Mouse (Mus musculus) kidney, embryonic 15.5 days (tissue): ENCODE results near the gene Ibsp. TPM values are rescaled to one million over a fixed set of nuclear protein-coding genes. Genes with fewer than 3 reads are reported as not detected.

ENCODE experiments used
- ATAC-seq: fragments of 200-750 bp; cut with Nextera tagmentation; replicated peaks from 2 replicates; pipeline ENCODE4 v1.8.0; 2017; ENCODE audit warnings: moderate TSS enrichment; ENCODE audit not compliant: low FRiP score
- H3K27ac ChIP-seq: fragments of 300-500 bp; sonication (generic); 2 replicates; pipeline ENCODE4 v1.5.1; 2015; ENCODE audit warnings: mild to moderate bottlenecking, inconsistent platforms
- H3K27me3 ChIP-seq: fragments of 300-500 bp; sonication (generic); 2 replicates; pipeline ENCODE4 v1.6.1; 2015; ENCODE audit warnings: inconsistent platforms
- H3K36me3 ChIP-seq: fragments of 300-500 bp; sonication (generic); 2 replicates; pipeline ENCODE4 v1.6.1; 2015; ENCODE audit warnings: inconsistent platforms
- H3K4me1 ChIP-seq: fragments of 300-500 bp; sonication (generic); 2 replicates; pipeline ENCODE4 v1.6.1; 2015; ENCODE audit warnings: inconsistent platforms
- H3K4me2 ChIP-seq: fragments of 300-500 bp; sonication (generic); 2 replicates; pipeline ENCODE4 v1.6.1; 2015; ENCODE audit warnings: moderate library complexity, mild to moderate bottlenecking, inconsistent platforms
- H3K4me3 ChIP-seq: fragments of 300-500 bp; sonication (generic); replicated peaks from 2 replicates; pipeline ENCODE4 v1.5.1; 2015; ENCODE audit warnings: mild to moderate bottlenecking, inconsistent platforms
- H3K9ac ChIP-seq: fragments of 300-500 bp; sonication (generic); 2 replicates; pipeline ENCODE4 v1.6.1; 2015; ENCODE audit warnings: mild to moderate bottlenecking, inconsistent platforms
- H3K9me3 ChIP-seq: fragments of 300-500 bp; sonication (generic); replicated peaks from 2 replicates; pipeline ENCODE4 v1.6.1; 2016; ENCODE audit warnings: inconsistent platforms
- WGBS: fragments of 180-500 bp; shearing (Covaris S2); methylation state at CpG from one replicate; pipeline ENCODE4 v1.1.7; 2015; ENCODE audit warnings: mixed read lengths; 5-methylcytosine and 5-hydroxymethylcytosine counted together
- microRNA-seq: library from miRNA; unstranded; fragments of <30 nt; microRNA quantifications from one replicate; pipeline ENCODE4, GENCODE M21; 2016
- polyA plus RNA-seq: library from polyadenylated mRNA; unstranded; fragments of >200 nt; fragmentation: Nextera tagmentation; extraction: Ambion mirVana; gene quantifications from 2 replicates; pipeline ENCODE4 v1.2.1, GENCODE M21; 2015

Ibsp gene
- polyA plus RNA-seq, 1 experiment from 2014 or later: 0.14 TPM

- no peak overlapping the region for H3K4me2 ChIP-seq
- ATAC-seq: no peak
- no peaks in the 10 kb centered on the region for H3K27me3 ChIP-seq
- 74% methylated on average over 9 of the region's 9 CpGs for WGBS
- H3K4me3 ChIP-seq: no peak overlapping the region
- no peaks in the 10 kb centered on the region for H3K9me3 ChIP-seq
- no peak overlapping the region for H3K27ac ChIP-seq
- H3K36me3 ChIP-seq: no peaks in the 10 kb centered on the region
- no peak overlapping the region for H3K9ac ChIP-seq
- no peaks in the 10 kb centered on the region for H3K4me1 ChIP-seq
These were observed 45.7 kb downstream of the Ibsp start for GRCm38 (mm10) chr5:104344526-104345240.

DNA sequence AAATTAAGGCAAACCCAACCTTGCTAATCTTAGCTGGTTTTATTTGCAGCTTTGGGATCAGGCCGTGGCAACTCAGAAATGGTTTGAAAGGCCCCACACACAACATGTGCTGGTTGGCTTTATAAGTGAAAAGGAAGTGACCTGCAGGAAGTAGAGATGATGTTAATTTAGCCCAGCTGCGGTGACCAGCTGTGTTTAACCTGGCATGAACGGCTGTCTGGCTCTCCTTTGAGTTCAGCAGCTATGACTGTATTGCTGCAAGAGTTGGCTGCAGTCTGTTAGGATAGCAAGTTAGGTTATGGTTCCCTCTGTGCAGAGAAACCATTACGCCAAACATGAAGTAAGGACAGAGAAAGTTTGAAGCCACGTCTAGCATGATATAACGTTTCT lies 46.3 kb downstream of the Ibsp start:
- no peak overlapping the region for H3K4me3 ChIP-seq
- H3K9ac ChIP-seq: no peak overlapping the region
- H3K9me3 ChIP-seq: no peaks in the 10 kb centered on the region
- no peaks in the 10 kb centered on the region for H3K36me3 ChIP-seq
- H3K4me1 ChIP-seq: no peaks in the 10 kb centered on the region
- 74% methylated on average over 6 of the region's 6 CpGs for WGBS
- no peaks in the 10 kb centered on the region for H3K27me3 ChIP-seq
- no peak overlapping the region for H3K4me2 ChIP-seq
- H3K27ac ChIP-seq: no peak overlapping the region
- no peak for ATAC-seq

DNA sequence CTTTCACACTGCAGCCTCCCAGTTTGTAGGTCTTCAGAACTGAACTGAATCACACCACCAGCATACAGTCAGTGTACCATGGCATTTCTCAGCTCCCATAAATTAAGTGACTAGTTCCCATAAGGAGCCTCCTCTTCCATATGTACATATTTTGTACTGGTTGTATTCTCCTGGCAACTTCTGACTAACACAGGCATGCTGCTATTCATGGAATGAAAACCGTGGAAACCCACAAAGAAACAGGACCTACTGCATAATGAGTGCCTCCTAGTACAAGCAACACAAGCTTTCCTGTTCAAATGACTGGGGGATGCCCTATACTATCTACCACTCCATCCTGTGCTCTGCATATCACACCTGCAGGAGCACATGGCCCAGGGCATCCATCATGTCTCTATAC lies 52.1 kb downstream of the Ibsp start:
- H3K27ac ChIP-seq: no peak overlapping the region
- no peaks in the 10 kb centered on the region for H3K4me1 ChIP-seq
- H3K4me3 ChIP-seq: no peak overlapping the region
- no peaks in the 10 kb centered on the region for H3K9me3 ChIP-seq
- H3K9ac ChIP-seq: no peak overlapping the region
- 81% methylated on average over 1 of the region's 1 CpGs for WGBS
- no peak overlapping the region for H3K4me2 ChIP-seq
- ATAC-seq: no peak
- no peaks in the 10 kb centered on the region for H3K27me3 ChIP-seq
- no peaks in the 10 kb centered on the region for H3K36me3 ChIP-seq

DNA sequence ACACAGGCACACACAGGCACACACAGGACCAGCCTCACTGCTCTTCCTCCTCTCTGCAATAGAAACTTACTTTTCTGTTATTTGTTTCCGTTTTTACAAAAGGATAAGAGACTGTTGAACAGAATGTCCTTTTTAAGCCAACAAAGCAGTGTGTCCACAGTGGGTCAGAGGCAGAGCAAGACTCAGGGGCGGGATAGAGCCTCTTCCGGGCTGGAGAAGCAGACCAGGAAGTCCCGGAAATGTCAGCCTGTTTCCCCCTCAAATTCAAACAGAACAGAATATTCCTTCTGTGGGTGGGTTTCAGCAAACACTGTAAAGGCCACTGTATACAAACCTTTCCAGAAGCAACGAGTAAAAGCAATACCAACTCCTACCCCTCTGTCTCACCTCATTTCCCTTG lies 52.9 kb downstream of the Ibsp start:
- no peaks in the 10 kb centered on the region for H3K4me1 ChIP-seq
- ATAC-seq: no peak
- no peak overlapping the region for H3K9ac ChIP-seq
- WGBS: 51% methylated on average over 5 of the region's 5 CpGs
- H3K27me3 ChIP-seq: no peaks in the 10 kb centered on the region
- no peaks in the 10 kb centered on the region for H3K9me3 ChIP-seq
- H3K4me2 ChIP-seq: no peak overlapping the region
- H3K4me3 ChIP-seq: no peak overlapping the region
- 0 out of 2 replicates have a peak overlapping the region, but pooled peaks have one; percentile 18 for H3K27ac ChIP-seq
- H3K36me3 ChIP-seq: no peaks in the 10 kb centered on the region

GRCm38 (mm10) chr5:104357575-104357974 lies 58.6 kb downstream of the Ibsp start:
- H3K9me3 ChIP-seq: no peaks in the 10 kb centered on the region
- WGBS: 54% methylated on average over 5 of the region's 5 CpGs
- no peak overlapping the region for H3K27ac ChIP-seq
- H3K4me1 ChIP-seq: peaks cover 9% of the 10 kb centered on the region
- no peaks in the 10 kb centered on the region for H3K36me3 ChIP-seq
- H3K4me2 ChIP-seq: no peak overlapping the region
- no peak overlapping the region for H3K9ac ChIP-seq
- no peaks in the 10 kb centered on the region for H3K27me3 ChIP-seq
- ATAC-seq: no peak
- H3K4me3 ChIP-seq: no peak overlapping the region

DNA sequence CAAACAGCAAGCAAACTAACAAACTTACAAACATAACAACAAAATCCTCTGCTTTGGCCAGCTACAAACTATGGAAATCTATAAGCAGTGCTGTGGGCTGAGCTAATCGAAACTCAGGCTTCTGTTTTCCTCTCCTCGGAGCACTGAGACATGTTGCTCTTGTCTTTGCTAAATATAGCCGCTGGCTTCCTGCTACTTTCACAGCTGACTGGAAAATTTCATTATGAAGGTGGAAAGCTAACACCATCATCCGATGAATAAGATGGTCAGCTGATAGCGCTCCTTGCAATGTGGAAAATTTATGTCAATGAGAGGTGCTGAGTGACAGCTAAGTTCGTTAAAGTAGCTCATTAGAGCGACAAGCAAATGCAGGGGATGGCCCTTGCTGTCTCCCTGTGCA lies 59.6 kb downstream of the Ibsp start:
- Histone ChIP-seq H3K4me2 (peak overlapping the region; percentile 20; the same call in 1 of the 2 replicates), H3K9ac (no peak overlapping the region), H3K4me1 (peaks cover 9% of the 10 kb centered on the region), H3K27me3 (no peaks in the 10 kb centered on the region), H3K9me3 (no peaks in the 10 kb centered on the region), H3K4me3 (no peak overlapping the region), H3K36me3 (no peaks in the 10 kb centered on the region), H3K27ac (no peak overlapping the region)
- WGBS: 11% methylated on average over 7 of the region's 7 CpGs
- ATAC-seq: peak; percentile 12; the same call in 1 of the 2 replicates

DNA sequence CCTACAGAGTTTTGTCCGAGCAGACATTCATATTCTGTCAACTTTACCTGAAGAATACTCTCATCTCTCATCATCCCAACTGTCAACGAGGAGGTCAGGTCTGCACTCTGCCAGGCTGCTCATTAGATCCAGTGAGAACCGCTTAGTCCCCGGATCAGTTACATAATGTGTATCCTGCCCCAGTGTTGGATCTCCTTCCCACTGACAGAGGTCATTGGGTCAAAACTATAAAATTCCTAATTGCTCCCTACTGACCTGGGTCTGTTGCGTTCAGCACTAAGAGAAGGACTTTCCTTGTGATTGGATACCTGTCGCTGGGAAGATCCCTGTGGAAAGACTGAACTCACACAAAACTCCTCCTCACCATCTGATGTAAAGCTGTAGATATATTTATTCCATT lies 60.3 kb downstream of the Ibsp start:
- H3K27ac ChIP-seq: no peak overlapping the region
- H3K9me3 ChIP-seq: no peaks in the 10 kb centered on the region
- H3K27me3 ChIP-seq: no peaks in the 10 kb centered on the region
- H3K4me1 ChIP-seq: peaks cover 9% of the 10 kb centered on the region
- H3K4me2 ChIP-seq: 0 out of 2 replicates have a peak overlapping the region, but pooled peaks have one; percentile 20
- no peak overlapping the region for H3K4me3 ChIP-seq
- H3K9ac ChIP-seq: no peak overlapping the region
- peak; percentile 82 for ATAC-seq
- no peaks in the 10 kb centered on the region for H3K36me3 ChIP-seq
- WGBS: 13% methylated on average over 6 of the region's 6 CpGs

Small RNA genes within 50 kb of the gene (microRNA-seq; reads per million reads assigned to microRNA genes)
- not detected for gene Gm23616

Other genes starting within 250 kb of the Ibsp start
- gene Gm17660, start 221.6 kb upstream of the Ibsp start, polyA plus RNA-seq: 0.38 TPM in 1 of 2 replicates, not detected in the other
- 47.6 and 68.2 TPM in 2 replicates for gene Sparcl1, start 185.4 kb upstream of the Ibsp start, polyA plus RNA-seq
- gene Dspp, start 128.5 kb upstream of the Ibsp start, polyA plus RNA-seq: not detected in 2 replicates
- 0.06 and 15.6 TPM in 2 replicates for gene Dmp1, start 96.6 kb upstream of the Ibsp start, polyA plus RNA-seq
- 0.15 TPM in 1 of 2 replicates, not detected in the other for gene Mepe, start 26.2 kb downstream of the Ibsp start, polyA plus RNA-seq
- gene Spp1, start 135.9 kb downstream of the Ibsp start, polyA plus RNA-seq: 64.9 and 527 TPM in 2 replicates
- 16.5 and 18.5 TPM in 2 replicates for gene Pkd2, start 160.3 kb downstream of the Ibsp start, polyA plus RNA-seq
- gene BC005561, start 209.2 kb downstream of the Ibsp start, polyA plus RNA-seq: 12.3 and 12.7 TPM in 2 replicates